Mouse (Mus musculus): Measurements from ENCODE around the gene Vps13d.

GRCm38 (mm10) chr4:145058749-145059442, 135.9 kb downstream of the Vps13d start:
- no peak for TF ChIP-seq MAX (IDR thresholded peaks at IDR 0.05; ENCODE audit: low read length)
- no peak for TF ChIP-seq POLR2AphosphoS2 (IDR thresholded peaks at IDR 0.05; ENCODE audit: low read depth, low read length)
- TF ChIP-seq IRF4 (IDR thresholded peaks at IDR 0.05; ENCODE audit: low read depth, low read length) = no peak

Measured in CH12.LX (cell line).